Mouse (Mus musculus) T-helper 2 cell (primary cell): Measurements from ENCODE around the gene Synpr.

ENCODE experiments used
- in situ Hi-C: fragments of 300-600 bp; cut with MboI, MseI; formaldehyde crosslinking; loops from one replicate; pipeline ENCODE4 v1.15.1; 2025; ENCODE audit warnings: high pct_unique_total_duplicates

The Synpr gene

DNA sequence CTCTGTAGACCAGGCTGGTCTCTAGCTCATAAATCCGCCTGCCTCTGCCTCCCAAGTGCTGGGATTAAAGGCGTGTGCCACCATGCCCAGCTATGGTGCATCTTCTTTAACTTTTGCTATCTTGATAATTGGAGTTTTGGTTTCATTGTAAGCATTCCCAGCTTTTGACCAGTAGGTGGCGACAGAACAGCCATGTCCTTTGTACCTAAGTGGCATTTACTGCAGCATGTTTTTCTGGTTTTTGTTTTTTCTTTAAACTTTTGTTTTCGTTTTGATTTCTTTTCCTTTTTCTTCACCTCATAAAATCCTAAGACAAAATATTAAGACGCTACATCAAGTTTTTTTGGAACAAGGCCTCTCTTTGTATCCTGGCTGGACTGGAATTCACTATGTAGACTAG, 69.6 kb downstream of the Synpr start:
- in situ Hi-C loops = no loop called here

DNA sequence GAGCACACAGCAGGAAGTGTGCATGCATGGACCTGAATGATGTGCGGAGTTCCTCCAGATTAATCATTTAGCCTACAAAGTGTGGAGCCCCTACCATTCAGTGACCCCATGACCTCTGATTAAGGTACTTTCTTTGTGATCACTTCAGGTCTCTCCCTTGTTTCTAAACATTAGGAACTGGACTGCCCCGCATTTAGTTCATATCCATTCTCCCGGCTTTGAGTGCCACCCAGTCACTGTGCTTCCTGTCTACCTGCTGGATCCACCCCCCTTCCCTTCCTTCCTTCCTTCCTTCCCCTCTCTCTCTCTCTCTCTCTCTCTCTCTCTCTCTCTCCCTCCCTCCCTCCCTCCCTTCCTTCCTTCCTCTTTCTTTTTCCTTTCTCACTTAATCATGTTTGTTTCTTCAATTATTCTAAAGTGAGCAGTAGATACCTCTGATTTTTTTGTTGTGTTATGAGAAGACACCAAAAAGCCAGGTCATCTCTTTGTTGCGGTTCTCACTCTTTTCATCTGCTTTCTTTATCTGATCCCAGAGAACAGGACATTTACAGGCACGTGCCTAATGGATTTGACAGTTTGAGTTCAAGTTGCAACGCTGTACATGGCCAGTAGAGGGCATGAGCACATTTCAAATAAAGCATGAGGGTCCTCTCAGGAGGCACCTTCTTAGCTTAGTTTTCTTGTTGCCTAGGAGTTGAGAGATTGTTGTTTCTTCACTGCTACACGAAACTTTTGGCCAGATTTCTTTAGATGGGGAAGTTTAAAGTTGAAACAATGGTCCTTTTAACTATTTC, 71.2 kb downstream of the Synpr start:
- in situ Hi-C loops = loop anchor here (5.0 kb wide), 1 partner anchor 562 kb away; no protein-coding TSS in a partner anchor

- in situ Hi-C loops = loop anchor here (5.0 kb wide), 1 partner anchor 560 kb away; no protein-coding TSS in a partner anchor
Observed at GRCm38 (mm10) chr14:13357101-13357667, 72.6 kb downstream of the Synpr start.

DNA sequence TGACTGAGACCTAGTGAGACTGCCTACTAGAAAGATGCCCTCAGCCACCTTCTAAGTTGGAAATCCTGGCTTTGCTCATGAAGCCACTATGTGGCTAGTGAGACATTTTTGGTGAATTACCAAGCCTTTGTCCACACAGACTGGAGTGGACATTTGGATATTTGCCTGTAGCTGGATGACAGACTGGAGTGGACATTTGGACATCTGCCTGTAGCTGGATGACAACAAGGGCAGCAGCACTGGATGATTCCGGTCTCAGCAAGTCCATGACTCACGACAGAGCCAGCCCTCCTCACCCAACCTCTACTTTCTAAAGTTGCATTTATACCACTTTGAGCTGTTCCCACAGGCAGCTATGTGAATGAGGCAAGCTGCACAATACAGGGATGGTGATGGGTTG, 73.5 kb downstream of the Synpr start:
- in situ Hi-C loops = loop anchor here (5.0 kb wide), 1 partner anchor 559 kb away; no protein-coding TSS in a partner anchor

DNA sequence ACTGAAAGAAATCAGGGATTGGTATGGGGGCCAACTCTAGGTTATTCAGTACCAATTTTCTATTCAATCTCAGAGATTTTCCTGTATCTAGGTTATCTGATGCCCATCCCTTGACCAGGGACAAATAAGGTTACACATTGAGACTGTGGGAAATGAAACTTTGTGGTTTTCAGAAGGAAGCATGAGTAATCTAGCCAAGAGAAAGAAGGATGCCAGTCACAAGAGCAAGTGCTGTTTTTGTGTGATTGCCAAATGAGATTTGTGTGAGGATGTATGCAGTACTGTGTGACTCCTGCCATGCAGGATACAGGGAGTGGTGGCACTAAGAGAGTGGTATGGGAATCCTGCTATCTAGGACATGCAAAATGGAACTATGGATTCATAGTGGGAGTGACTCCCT, 76.6 kb downstream of the Synpr start:
- in situ Hi-C loops = no loop called here

DNA sequence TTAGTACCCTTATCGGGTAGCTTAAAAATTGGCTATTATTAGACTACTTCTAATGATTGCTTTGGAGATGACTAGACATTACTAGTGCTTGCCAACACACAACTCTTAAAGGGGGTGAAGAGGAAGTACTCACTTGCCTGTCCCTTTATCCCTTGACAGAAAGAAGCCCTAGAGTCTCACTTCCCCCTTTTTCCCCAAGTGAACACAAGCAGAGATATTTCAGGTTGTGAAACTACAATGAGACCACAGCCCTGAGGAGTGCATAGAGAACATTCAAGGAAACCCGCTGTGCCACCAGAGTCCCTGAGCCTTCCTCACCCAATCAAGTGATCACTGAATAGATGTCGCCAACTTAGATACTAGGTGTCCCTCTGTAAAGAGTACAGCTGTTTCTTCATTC, 77.1 kb downstream of the Synpr start:
- in situ Hi-C loops = no loop called here

DNA sequence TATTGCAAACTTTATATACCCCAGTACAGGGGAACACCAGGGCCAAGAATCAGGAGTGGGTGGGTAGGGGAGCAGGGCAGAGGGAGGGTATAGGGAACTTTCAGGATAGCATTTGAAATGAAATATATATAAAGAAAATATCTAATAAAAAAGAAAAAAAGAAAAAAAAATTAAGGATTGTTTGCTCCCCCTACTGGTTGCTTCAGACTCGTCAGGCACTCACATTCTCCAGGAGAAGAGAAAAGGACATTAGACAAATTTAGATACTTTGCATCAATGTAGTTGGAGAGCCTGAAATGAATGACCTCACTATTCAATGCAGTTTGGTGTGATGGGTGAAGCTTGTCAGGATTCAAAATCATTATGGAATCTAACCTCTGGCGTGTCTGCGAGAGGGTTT, 83.7 kb downstream of the Synpr start:
- in situ Hi-C loops = no loop called here

- in situ Hi-C loops = no loop called here
Observed at GRCm38 (mm10) chr14:13389081-13389480, 104.5 kb downstream of the Synpr start.

DNA sequence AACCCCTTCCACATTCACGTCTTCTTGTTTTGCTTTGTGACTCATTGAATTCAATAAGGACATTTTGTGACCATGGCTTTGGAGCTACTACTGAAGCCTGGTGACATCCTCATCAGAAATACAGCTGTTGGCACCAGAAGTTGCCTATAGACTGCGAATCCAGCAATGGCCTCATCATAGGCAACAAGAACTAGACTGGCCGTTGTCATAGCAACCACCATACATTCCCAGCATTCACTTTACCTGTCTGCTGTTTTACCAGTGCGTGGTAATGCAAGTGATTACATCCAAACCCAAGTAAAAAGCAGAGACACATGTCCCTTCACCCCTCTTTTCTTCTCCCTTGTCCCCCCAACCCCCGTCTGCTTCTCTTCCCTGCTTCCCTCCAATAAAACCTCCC, 105.4 kb downstream of the Synpr start:
- in situ Hi-C loops = no loop called here

GRCm38 (mm10) chr14:13399226-13400020, 114.8 kb downstream of the Synpr start:
- in situ Hi-C loops = no loop called here

GRCm38 (mm10) chr14:13411636-13412035, 127.1 kb downstream of the Synpr start:
- in situ Hi-C loops = no loop called here

GRCm38 (mm10) chr14:13440723-13441122, 156.1 kb downstream of the Synpr start:
- in situ Hi-C loops = no loop called here

DNA sequence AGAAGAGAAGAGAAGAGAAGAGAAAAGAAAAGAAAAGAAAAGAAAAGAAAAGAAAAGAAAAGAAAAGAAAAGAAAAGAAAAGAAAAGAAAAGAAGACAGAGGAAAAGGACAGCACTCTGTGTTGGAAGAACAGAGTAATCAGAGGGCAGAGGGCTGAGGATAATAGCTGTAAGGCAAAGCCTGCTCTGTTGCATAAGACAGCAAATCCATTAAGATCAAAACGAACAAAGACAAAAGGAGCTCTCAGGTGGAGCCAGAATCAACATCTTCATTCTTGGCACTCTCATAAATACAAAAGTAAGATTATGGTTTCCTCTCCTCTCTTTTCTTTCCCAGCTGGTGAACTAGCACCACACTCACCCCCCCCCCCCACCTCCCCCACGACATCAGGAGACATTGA, 160.3 kb downstream of the Synpr start:
- in situ Hi-C loops = no loop called here

DNA sequence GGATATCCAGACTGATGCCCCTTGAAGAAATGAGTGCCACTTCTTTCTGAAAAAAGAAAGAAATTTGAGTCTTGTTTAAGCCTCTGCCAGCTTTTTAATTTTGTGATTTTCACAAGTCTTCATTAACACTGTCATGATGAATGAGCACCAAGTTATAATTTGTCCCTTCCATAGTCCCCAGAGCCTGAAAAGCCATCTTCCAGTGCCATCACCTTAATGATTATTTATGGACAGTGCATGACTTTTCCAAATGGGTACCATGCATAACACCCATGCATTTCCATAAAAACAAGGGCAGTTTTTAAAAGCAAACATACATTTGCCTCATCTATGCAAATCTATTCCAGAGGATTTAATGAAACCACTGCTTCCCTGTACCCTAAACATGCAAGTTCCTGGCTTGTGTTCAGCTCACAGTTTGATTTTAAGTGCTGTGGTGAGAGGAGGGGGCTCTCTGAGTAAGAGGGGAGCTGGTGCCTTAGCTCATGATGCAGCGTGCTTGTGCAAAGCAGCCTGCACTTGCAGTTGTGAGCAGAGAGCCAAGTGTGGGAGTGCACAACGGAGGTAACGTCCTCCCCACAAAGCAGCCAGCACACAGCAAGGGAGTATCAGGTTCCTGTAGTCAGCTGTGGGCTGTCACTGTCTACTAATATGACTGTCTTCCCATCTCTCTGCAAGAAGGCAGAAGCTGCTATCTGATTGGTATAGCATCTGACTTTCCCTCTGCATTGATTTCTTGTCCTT, 169.1 kb downstream of the Synpr start:
- in situ Hi-C loops = no loop called here

GRCm38 (mm10) chr14:13454991-13455390, 170.4 kb downstream of the Synpr start:
- in situ Hi-C loops = no loop called here

- in situ Hi-C loops = no loop called here
Observed at GRCm38 (mm10) chr14:13459333-13459732, 174.8 kb downstream of the Synpr start.

DNA sequence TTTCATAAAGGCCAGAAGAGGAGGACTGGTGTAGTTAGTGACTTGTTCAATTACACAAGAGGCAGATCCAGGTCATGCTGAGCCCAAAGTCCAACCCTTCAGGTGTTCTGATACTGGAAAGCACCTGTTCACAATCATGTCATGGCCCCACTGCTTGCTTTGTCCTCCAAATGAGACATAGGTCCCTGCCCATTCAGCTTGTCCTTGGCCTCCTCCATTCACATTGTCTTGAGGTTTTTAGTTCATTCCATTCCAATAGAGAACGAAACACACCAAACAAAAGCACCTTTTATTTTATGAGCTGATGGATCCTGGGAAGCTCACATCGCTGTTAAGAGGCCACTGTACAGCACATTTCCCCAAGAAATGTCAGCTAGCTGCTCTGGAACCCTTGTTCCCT, 184.6 kb downstream of the Synpr start:
- in situ Hi-C loops = no loop called here

DNA sequence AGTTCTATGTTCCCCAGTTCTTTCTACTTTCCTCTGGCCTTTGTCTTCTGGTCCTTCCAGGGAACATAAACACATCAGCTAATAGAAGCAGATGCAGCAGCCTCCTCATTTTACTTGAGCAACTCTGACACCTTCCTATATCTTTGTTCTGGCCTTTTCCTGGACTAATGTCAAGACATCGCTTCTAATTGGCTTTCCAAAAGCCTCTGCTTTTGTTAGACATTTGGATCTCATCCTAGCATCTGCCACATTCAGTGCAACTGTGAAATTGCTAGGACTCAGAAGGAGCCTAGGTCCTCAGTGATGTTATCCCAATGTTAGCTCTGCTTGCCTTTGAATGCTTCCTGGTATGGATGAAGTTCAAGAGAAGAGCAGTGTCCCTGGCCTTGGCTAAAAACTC, 193.2 kb downstream of the Synpr start:
- in situ Hi-C loops = no loop called here

- in situ Hi-C loops = no loop called here
Observed at GRCm38 (mm10) chr14:13505355-13505754, 220.8 kb downstream of the Synpr start.

- in situ Hi-C loops = no loop called here
Observed at GRCm38 (mm10) chr14:13518608-13519139, 234.1 kb downstream of the Synpr start.

GRCm38 (mm10) chr14:13519239-13520011, 234.8 kb downstream of the Synpr start:
- in situ Hi-C loops = no loop called here
